Mouse (Mus musculus): ENCODE results near the gene Papln.

Papln gene

GRCm38 (mm10) chr12:83763311-83764043 is at the start of gene Papln:
Gene Papln, plus strand, starts transcription at chr12:83763634.
- DNase-seq (ENCODE audit: low read depth), result no peak

DNA sequence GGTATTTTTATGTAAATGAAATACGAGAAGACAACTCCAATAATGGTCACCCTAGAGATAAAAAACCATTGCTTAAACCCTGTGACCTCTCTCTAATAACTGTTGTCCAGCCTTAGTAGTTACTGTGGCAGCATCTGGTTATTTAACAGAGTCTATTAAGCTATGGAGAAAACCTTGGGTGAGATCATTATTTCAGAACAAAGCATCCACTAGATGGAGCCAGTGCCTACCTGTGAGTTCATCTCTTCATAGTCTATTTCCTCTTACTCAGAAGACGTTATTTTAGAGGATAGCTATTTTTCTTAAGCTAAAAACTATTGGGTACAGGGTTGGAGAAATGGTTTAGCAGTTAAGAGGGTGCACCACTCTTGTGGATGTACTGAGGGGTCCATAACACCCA is 49.7 kb upstream of the Papln start:
- DNase-seq (ENCODE audit: low read depth), result peak; percentile 48

- no peak for DNase-seq (ENCODE audit: low read depth)
Measured at GRCm38 (mm10) chr12:83716416-83717184, 46.8 kb upstream of the Papln start.

DNA sequence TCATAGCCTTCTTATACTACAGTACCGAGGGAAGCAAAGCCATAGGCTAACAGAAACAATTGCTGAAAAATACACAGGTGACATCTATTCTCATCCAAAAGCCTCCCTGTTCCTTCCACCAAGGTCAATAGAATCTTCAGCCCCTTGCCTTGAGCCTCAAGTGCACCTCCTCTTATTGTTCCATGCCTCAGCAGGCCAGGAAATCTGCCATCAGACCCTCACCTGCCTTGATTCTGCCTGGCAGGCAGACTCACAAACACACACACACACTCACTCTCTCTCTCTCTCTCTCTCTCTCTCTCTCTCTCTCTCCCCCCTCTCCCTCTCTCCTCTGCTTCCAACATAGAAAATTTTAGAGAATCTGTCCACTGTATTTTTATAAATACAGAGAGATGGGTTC is 44.0 kb upstream of the Papln start:
- no peak for DNase-seq (ENCODE audit: low read depth)

DNA sequence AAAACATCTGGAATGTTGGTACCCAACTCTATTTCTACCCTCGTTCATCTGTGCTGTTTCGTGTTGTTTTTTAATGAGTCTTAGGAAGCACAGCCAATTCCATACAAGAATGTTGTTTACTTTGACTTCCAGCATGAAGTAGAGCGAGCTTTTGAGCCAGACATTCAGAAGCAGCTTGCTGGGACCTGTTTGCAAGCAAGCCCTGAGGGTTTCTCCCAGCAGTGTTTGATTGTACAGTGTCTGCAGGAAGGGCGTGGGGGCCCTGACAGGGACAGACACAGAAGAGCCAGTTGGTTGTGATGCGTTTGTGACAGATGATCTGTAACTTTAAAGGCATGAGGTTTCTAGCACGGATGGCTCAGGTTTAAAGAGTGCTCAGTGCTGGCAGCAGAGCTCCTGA is 42.2 kb upstream of the Papln start:
- no peak for DNase-seq (ENCODE audit: low read depth)

- DNase-seq (ENCODE audit: low read depth), result no peak
Measured at GRCm38 (mm10) chr12:83723037-83723436, 40.4 kb upstream of the Papln start.

DNA sequence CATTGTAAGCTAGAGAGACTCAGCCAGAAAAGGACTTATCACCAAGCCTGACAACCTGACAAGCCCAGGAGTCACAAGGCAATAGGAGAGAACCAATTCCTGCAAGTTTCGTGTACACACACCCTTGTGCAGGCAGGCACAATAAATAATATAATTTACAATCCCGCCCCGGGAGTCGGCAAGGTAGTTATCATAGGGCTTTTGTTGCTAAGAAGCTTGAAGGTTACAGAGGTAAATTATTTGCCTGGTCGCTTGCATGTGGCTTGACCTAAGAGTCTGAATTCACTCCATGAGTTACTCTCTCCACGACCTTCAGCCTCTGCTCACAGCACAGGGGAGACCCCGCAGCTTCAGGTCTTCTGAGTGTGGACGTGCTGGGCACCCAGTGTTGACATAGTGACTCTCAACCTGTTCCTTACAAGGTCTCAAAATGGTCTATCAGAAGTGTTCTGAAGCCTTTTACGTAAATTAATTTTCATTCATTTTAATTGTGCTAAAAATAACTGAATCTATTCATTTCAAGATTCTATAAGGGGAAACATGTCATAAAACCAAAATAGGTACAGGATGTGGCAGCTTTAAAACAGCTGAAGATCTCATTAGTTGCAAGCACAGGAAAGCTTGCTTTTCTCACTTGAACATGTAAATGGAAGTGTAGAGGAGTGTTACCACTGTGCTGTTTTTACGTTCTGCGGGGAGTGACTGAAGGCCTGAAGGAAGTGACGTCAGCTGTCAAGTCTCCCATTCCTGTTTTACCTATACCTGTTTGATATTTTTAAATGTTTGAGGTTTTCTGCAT is 36.7 kb upstream of the Papln start:
- DNase-seq (ENCODE audit: low read depth), result no peak

GRCm38 (mm10) chr12:83732225-83732624 is 31.2 kb upstream of the Papln start:
- DNase-seq (ENCODE audit: low read depth), result no peak

GRCm38 (mm10) chr12:83734047-83734446 is 29.4 kb upstream of the Papln start:
- DNase-seq (ENCODE audit: low read depth), result no peak

GRCm38 (mm10) chr12:83736236-83736635 is 27.2 kb upstream of the Papln start:
- DNase-seq (ENCODE audit: low read depth), result no peak

GRCm38 (mm10) chr12:83738651-83739050 is 24.8 kb upstream of the Papln start:
- DNase-seq (ENCODE audit: low read depth), result no peak

DNA sequence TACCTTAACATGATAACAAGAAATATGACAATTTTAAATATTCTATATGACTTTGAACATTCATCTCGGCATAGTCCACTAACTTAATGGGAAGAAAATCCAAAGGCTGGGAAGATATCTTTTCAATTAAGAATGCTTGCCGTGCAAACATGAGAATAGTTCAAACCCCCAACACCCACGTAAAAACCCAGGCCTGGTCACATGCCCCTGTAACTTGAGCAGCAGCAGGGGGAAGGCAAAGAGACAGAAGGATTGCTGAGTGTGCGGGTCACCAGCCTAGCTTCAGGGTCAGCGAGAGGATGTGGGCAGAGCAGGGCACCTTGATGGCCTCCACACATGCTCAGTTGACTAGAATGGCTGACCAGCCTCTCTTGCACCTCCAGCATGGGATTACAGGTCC is 21.7 kb upstream of the Papln start:
- DNase-seq (ENCODE audit: low read depth), result no peak

DNA sequence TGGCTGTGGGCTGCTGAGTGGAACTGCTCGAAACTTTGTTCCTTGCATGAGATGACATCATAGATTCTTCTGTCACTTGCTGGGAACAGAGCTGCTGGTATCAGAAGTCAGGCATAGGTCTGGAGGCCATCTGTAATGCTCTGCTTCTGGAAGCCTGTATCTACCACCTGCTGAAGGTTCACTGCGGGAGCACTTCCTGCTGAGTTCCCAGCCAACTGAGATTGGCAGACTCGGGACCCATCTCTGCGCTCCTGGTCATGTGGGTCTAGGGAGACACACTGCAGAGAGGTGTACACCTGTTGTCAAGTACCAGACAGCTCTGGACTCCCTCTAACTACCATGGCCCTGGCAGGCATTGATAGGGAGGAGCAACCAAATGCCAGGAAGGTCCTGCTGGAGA is 20.6 kb upstream of the Papln start:
- DNase-seq (ENCODE audit: low read depth), result no peak

DNA sequence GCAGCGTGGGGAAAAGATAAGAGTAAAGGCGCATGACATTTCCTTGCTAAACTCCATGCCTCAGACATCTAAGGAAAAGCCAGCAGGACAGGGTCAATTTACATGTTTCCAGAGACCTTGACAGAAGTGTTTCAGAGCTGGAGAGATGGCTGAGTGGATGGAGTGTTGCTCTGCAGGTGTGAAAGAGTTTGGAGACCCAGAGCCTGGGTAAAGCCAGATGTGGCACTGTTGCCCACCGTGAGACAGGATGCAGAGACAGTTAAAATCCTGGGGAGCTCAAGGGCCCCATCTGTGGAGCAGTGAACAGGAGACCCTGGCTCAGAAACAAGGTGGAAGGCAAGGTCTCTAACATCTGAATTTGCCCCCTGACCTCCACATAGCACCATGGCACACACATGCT is 19.7 kb upstream of the Papln start:
- DNase-seq (ENCODE audit: low read depth), result no peak

GRCm38 (mm10) chr12:83749186-83749585 is 14.2 kb upstream of the Papln start:
- DNase-seq (ENCODE audit: low read depth), result no peak

DNA sequence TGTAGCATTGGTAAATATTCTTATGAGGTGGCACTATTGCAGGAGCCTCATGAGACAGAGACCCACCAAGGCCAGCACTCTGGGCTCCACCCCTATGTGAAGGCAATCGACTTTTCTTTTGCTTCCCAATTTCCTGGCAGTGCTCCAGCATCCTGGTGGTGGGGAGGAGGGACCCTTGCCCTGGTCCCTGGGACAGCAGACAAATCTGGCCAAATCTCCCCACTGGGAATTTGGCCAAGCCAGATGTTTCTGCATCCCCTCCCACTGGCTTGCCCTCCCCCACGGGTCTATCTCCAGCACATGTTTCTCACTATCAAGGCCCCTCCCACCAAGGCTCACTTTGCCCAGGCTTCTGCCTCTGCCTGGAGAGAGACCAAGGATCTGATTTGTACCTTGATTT is 10.9 kb upstream of the Papln start:
- DNase-seq (ENCODE audit: low read depth), result no peak

DNA sequence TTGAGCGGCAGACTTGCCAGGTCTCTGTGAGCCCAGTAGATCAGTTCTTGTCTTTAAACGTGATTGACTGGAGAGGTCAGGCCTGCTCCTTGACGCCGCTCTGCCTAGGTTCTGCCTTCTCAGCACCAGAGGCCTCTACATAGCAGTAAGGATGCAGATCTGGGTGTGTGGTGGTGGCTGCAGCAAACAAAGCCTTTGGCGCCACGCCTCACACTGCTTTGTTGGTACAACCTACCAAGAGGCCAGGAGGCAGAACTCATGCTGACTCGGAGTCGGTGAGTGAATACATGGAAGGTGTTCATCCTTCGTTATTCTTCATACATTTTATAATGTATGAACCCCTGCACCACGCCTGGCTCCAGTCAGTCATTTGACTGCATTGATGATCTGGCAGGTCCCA is 4.7 kb upstream of the Papln start:
- DNase-seq (ENCODE audit: low read depth), result no peak

GRCm38 (mm10) chr12:83760201-83760600 is 3.2 kb upstream of the Papln start:
- DNase-seq (ENCODE audit: low read depth), result no peak

DNA sequence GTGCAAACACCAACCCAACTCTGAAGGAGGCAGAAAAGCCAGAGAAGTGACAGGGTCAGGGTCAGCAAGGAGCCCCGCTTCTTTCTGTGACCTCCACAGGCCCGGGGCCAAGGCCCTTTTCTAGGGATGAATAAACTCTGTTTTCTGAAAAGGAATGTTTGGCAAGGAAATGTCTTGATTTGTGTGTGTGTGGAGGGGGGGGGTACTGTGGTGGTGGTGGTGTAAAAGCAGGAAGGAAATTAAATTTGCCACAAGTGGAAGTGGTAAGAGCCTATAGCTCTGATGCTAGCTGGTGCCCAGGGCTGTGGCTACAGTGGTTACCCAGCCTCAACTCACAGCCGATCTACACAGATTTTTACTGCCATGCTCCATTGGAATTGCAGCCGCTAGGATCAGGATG is 728 bp upstream of the Papln start:
- no peak for DNase-seq (ENCODE audit: low read depth)

GRCm38 (mm10) chr12:83764044-83764365 is 571 bp downstream of the Papln start:
- DNase-seq (ENCODE audit: low read depth), result no peak

DNA sequence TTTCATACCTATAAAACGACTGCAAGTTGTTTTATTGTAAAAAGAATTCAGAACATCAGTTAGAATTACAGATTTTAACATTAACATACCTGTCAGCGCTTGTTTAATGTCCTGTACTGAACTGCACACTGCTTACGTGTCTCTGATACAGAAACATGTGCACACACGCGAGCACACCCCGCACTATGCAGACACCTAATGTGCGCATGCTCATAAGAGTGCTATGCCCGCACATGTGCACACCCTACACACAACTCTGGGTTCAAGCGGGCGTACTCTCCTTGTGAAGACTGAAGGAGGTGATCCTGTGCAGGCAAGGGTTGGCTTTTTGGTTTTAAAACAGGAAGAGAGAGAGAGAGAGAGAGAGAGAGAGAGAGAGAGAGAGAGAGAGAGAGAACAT is 1.1 kb downstream of the Papln start:
- no peak for DNase-seq (ENCODE audit: low read depth)

DNA sequence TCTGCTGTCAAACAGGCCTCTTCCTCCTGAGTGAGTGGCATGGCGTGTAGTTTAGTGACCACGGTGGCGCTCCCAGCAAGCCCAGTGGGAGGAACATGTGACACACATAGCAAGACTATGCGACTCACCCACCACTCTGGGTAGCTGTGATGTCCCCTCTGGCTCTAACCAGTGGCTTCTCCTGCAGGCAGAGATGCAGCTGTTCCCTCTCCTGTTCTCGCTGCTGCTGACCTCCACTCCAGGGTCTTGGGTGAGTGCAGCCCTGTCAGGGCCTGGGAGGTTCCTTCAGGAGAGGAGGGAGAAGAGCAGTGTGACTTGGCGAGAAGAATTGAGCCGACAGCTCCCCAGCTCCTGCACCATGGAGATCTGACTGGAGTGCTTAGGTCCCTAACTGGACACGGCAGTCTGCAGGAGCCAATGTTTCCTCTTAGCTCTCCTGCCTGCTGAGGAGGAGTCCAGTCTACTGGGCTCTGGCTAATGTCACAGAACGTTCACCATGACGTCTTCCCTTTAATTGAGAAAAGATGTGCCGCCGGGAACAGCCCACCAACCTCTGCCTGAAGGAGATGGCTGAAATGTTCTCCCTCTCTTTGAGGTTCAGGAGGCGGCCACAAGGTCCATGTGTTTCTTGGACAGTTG is 2.6 kb downstream of the Papln start:
- no peak for DNase-seq (ENCODE audit: low read depth)

GRCm38 (mm10) chr12:83767833-83768232 is 4.4 kb downstream of the Papln start:
- no peak for DNase-seq (ENCODE audit: low read depth)
